Mouse (Mus musculus): ENCODE data around the gene Ackr3. TPM values are rescaled to one million over a fixed set of nuclear protein-coding genes. Genes with fewer than 3 reads are reported as not detected.
A peak's percentile ranks its signal among the peaks of the same experiment; 100 is the strongest.

Ackr3 gene
- polyA plus RNA-seq (2012; rRNA removed) = 21.7 and 22.5 TPM in 2 replicates

- peak within 1 kb of the TSS; percentile 9; the same call in 1 of the 2 replicates for H3K27ac ChIP-seq (ENCODE audit: insufficient read depth, low read depth, low read length)
- H3K4me1 ChIP-seq (ENCODE audit: control insufficient read depth, insufficient read depth, insufficient read length, low read length) = no peaks in the 10 kb centered on the region; the same call in none of the 2 replicates
- TF ChIP-seq CTCF (IDR thresholded peaks at IDR 0.05; ENCODE audit: extremely low read depth, insufficient read length, insufficient replicate concordance, low read depth, low read length) (peak; percentile 56; the same call in 1 of the 2 replicates), POLR2A (IDR thresholded peaks at IDR 0.05; ENCODE audit: low read depth, low read length) (peak; percentile 58)
- no peaks in the 10 kb centered on the region for H3K36me3 ChIP-seq (ENCODE audit: control insufficient read depth, insufficient read depth, low read length)
- peak within 1 kb of the TSS; percentile 59 for H3K4me3 ChIP-seq (ENCODE audit: low read depth, low read length)
- no peaks in the 10 kb centered on the region for H3K27me3 ChIP-seq (ENCODE audit: control insufficient read depth, insufficient read depth, low read length)
- 2% methylated on average over 19 of the region's 19 CpGs for WGBS
Observed at GRCm38 (mm10) chr1:90203783-90204690, at the start of gene Ackr3. Gene Ackr3 (plus strand): TSS chr1:90203980.

GRCm38 (mm10) chr1:90156589-90156988, 47.2 kb upstream of the Ackr3 start:
- Histone ChIP-seq H3K4me3 (ENCODE audit: low read depth, low read length) (no peak overlapping the region), H3K36me3 (ENCODE audit: control insufficient read depth, insufficient read depth, low read length) (no peaks in the 10 kb centered on the region), H3K4me1 (ENCODE audit: control insufficient read depth, insufficient read depth, insufficient read length, low read length) (no peaks in the 10 kb centered on the region; the same call in 1 of the 2 replicates), H3K27ac (ENCODE audit: insufficient read depth, low read depth, low read length) (no peak overlapping the region), H3K27me3 (ENCODE audit: control insufficient read depth, insufficient read depth, low read length) (no peaks in the 10 kb centered on the region)
- WGBS = 43% methylated on average over 7 of the region's 7 CpGs
- TF ChIP-seq CTCF (IDR thresholded peaks at IDR 0.05; ENCODE audit: extremely low read depth, insufficient read length, insufficient replicate concordance, low read depth, low read length) = no peak
- TF ChIP-seq POLR2A (IDR thresholded peaks at IDR 0.05; ENCODE audit: low read depth, low read length) = no peak

- WGBS = 47% methylated on average over 13 of the region's 13 CpGs
- TF ChIP-seq CTCF (IDR thresholded peaks at IDR 0.05; ENCODE audit: extremely low read depth, insufficient read length, insufficient replicate concordance, low read depth, low read length) (0 out of 2 replicates have a peak, but pooled peaks have one; percentile 4), POLR2A (IDR thresholded peaks at IDR 0.05; ENCODE audit: low read depth, low read length) (no peak)
- Histone ChIP-seq H3K36me3 (ENCODE audit: control insufficient read depth, insufficient read depth, low read length) (no peaks in the 10 kb centered on the region), H3K4me1 (ENCODE audit: control insufficient read depth, insufficient read depth, insufficient read length, low read length) (no peaks in the 10 kb centered on the region), H3K27ac (ENCODE audit: insufficient read depth, low read depth, low read length) (no peak overlapping the region), H3K4me3 (ENCODE audit: low read depth, low read length) (no peak overlapping the region), H3K27me3 (ENCODE audit: control insufficient read depth, insufficient read depth, low read length) (no peaks in the 10 kb centered on the region)
Observed at GRCm38 (mm10) chr1:90159927-90160326, 43.9 kb upstream of the Ackr3 start.

GRCm38 (mm10) chr1:90161623-90162022, 42.2 kb upstream of the Ackr3 start:
- no peaks in the 10 kb centered on the region for H3K36me3 ChIP-seq (ENCODE audit: control insufficient read depth, insufficient read depth, low read length)
- H3K4me1 ChIP-seq (ENCODE audit: control insufficient read depth, insufficient read depth, insufficient read length, low read length) = no peaks in the 10 kb centered on the region
- WGBS = 35% methylated on average over 6 of the region's 6 CpGs
- H3K27me3 ChIP-seq (ENCODE audit: control insufficient read depth, insufficient read depth, low read length) = no peaks in the 10 kb centered on the region
- TF ChIP-seq CTCF (IDR thresholded peaks at IDR 0.05; ENCODE audit: extremely low read depth, insufficient read length, insufficient replicate concordance, low read depth, low read length) (no peak), POLR2A (IDR thresholded peaks at IDR 0.05; ENCODE audit: low read depth, low read length) (no peak)
- no peak overlapping the region for H3K27ac ChIP-seq (ENCODE audit: insufficient read depth, low read depth, low read length)
- H3K4me3 ChIP-seq (ENCODE audit: low read depth, low read length) = no peak overlapping the region

- Histone ChIP-seq H3K4me1 (ENCODE audit: control insufficient read depth, insufficient read depth, insufficient read length, low read length) (no peaks in the 10 kb centered on the region), H3K4me3 (ENCODE audit: low read depth, low read length) (no peak overlapping the region), H3K36me3 (ENCODE audit: control insufficient read depth, insufficient read depth, low read length) (no peaks in the 10 kb centered on the region), H3K27me3 (ENCODE audit: control insufficient read depth, insufficient read depth, low read length) (no peaks in the 10 kb centered on the region), H3K27ac (ENCODE audit: insufficient read depth, low read depth, low read length) (no peak overlapping the region)
- 44% methylated on average over 13 of the region's 13 CpGs for WGBS
- TF ChIP-seq CTCF (IDR thresholded peaks at IDR 0.05; ENCODE audit: extremely low read depth, insufficient read length, insufficient replicate concordance, low read depth, low read length) = no peak
- no peak for TF ChIP-seq POLR2A (IDR thresholded peaks at IDR 0.05; ENCODE audit: low read depth, low read length)
Observed at GRCm38 (mm10) chr1:90162379-90162857, 41.4 kb upstream of the Ackr3 start.

- no peaks in the 10 kb centered on the region for H3K4me1 ChIP-seq (ENCODE audit: control insufficient read depth, insufficient read depth, insufficient read length, low read length)
- H3K4me3 ChIP-seq (ENCODE audit: low read depth, low read length) = no peak overlapping the region
- no peaks in the 10 kb centered on the region for H3K27me3 ChIP-seq (ENCODE audit: control insufficient read depth, insufficient read depth, low read length)
- H3K27ac ChIP-seq (ENCODE audit: insufficient read depth, low read depth, low read length) = no peak overlapping the region
- TF ChIP-seq CTCF (IDR thresholded peaks at IDR 0.05; ENCODE audit: extremely low read depth, insufficient read length, insufficient replicate concordance, low read depth, low read length) = no peak
- no peak for TF ChIP-seq POLR2A (IDR thresholded peaks at IDR 0.05; ENCODE audit: low read depth, low read length)
- 82% methylated on average over 7 of the region's 7 CpGs for WGBS
- H3K36me3 ChIP-seq (ENCODE audit: control insufficient read depth, insufficient read depth, low read length) = no peaks in the 10 kb centered on the region
Observed at GRCm38 (mm10) chr1:90163161-90163560, 40.6 kb upstream of the Ackr3 start.

GRCm38 (mm10) chr1:90164319-90164718, 39.5 kb upstream of the Ackr3 start:
- Histone ChIP-seq H3K36me3 (ENCODE audit: control insufficient read depth, insufficient read depth, low read length) (no peaks in the 10 kb centered on the region), H3K27me3 (ENCODE audit: control insufficient read depth, insufficient read depth, low read length) (no peaks in the 10 kb centered on the region), H3K4me1 (ENCODE audit: control insufficient read depth, insufficient read depth, insufficient read length, low read length) (no peaks in the 10 kb centered on the region), H3K27ac (ENCODE audit: insufficient read depth, low read depth, low read length) (no peak overlapping the region), H3K4me3 (ENCODE audit: low read depth, low read length) (no peak overlapping the region)
- 54% methylated on average over 3 of the region's 3 CpGs for WGBS
- TF ChIP-seq CTCF (IDR thresholded peaks at IDR 0.05; ENCODE audit: extremely low read depth, insufficient read length, insufficient replicate concordance, low read depth, low read length) (no peak), POLR2A (IDR thresholded peaks at IDR 0.05; ENCODE audit: low read depth, low read length) (no peak)
